Mouse (Mus musculus): ENCODE measurements around the gene Ube2cbp.

- TF ChIP-seq GATA1 (IDR thresholded peaks at IDR 0.05; ENCODE audit: low read length) (no peak), TAL1 (IDR thresholded peaks at IDR 0.05; ENCODE audit: low read length) (no peak)
These were observed 177.2 kb downstream of the Ube2cbp start for GRCm38 (mm10) chr9:86287570-86287954.

Data from erythroblast, embryonic 14.5 days (primary cell).